Mouse (Mus musculus): Measurements from ENCODE around the gene Apeh.
A peak's percentile ranks its signal among the peaks of the same experiment; 100 is the strongest.

Apeh gene

GRCm38 (mm10) chr9:108052411-108052810 lies 42.0 kb downstream of the Apeh start:
- no peak for DNase-seq (ENCODE audit: inconsistent ontology term)

DNA sequence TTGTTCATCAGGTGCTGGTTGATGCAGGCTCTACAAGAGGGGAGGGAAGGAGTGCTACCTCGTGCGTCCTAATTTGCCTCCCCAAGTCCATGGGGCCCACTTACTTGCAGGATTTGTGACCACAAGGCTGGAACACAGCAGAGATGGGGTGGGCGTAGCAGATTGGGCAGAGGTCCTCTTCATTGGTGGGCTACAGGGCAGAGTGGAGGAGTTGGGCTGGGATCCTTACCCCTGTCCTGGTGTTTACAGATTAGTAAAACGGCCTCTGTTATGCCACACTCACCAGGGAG lies 42.5 kb downstream of the Apeh start:
- no peak for DNase-seq (ENCODE audit: inconsistent ontology term)

DNA sequence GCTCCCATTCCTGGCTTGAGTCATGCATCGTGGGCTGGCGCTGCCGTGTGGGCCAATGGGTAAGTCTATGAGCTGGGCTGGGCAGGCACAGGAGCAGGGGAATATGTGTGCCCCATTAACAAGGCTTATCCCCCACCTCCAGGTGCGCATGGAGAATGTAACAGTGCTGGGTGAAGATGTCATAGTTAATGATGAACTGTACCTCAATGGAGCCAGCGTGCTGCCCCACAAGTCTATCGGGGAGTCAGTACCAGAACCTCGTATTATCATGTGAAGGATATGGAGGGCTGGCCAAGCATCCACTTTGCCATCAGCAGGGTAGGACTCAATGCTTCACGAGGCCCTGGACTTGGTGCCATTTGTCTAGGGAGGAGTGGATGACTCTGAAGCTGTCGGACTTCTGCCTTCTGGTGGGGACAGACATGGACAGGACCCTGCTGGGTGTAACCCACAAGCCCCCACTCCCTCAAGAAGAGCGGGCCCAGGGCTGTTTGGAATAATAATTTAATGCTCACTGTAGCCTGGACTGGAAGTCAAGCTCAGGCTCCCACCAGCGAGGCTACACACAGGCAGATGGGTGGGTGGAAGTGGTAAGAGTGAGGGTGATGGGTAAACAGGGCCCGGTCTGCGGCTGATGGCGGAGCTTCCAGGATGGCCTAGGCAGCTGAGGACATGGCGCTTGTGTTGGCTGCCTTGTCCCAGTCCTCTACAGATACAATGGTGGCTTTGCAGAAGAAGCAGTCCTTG lies 43.0 kb downstream of the Apeh start:
- no peak for DNase-seq (ENCODE audit: inconsistent ontology term)

DNA sequence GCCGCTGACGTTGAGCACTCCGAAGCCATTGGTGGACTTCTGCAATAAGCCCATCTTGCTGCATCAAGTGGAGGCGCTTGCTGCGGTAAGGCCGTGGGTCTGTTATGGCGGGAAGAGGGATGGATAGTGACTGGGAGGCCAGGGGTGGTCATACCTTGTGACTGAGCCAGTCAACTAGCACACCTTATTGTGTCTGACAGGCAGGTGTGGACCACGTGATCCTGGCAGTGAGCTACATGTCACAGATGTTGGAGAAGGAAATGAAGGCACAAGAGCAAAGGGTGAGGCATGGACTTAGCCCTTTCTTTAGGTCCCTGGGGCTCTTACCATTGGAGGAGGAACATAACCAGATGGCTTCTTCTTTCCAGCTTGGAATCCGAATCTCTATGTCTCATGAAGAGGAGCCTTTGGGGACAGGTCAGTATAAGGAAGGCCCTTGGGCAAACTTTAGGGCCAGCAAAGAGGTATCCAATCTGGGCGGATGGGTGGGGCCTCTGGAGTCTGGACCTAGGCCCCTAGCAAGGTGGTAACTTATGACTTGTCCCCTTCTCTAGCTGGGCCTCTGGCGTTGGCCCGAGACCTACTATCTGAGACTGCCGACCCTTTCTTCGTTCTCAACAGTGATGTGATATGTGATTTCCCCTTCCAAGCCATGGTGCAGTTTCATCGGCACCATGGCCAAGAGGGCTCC lies 44.7 kb downstream of the Apeh start:
- no peak for DNase-seq (ENCODE audit: inconsistent ontology term)

DNA sequence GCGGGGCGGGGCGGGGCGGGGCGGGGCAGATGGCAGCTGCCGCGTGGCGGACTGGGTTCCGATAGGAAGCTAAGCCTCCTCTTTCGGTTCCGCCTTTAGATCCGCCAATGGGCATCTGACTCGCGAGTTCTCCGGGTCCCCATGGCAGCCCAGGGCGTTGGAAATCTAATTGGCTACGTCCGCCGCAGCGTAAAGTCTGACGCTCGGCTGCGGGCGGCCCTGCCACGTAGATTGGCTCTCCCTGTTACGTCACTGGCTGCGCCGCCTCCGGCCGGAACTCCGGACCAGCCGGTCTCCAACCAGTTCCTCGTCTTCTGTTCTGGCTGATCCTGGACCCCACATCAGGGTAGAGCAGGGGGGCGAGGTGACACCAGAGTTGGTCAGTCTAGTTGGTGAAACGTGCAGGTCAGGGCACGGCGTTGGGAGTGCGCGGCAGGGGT lies 45.4 kb downstream of the Apeh start, which contains the start of gene Gmppb:
Gene Gmppb, plus strand, starts transcription at position 227 of the 440 bp plus-strand sequence.
- DNase-seq (ENCODE audit: inconsistent ontology term): peak; percentile 99

DNA sequence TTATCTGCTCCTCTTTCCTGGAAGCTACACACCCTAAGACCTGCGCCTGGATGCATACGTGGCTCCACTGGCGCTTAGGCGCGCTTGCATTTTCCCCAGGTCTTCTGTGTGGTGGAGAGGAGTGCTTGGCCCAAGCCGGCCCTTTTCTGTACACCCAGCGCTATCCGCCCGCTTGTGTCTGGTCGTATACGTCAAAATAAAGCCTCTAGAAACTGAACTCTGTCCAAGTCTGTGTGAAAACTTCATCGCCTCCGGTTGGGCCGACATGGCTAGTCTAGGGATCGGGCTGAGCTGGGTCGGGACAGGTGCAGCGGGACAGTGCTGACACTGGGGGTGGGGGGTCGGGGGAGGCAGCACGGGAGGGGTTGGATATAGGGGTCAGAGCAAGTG lies 45.8 kb downstream of the Apeh start:
- no peak for DNase-seq (ENCODE audit: inconsistent ontology term)

GRCm38 (mm10) chr9:108047601-108048565 lies 46.5 kb downstream of the Apeh start:
- no peak for DNase-seq (ENCODE audit: inconsistent ontology term)

- no peak for DNase-seq (ENCODE audit: inconsistent ontology term)
Measured at GRCm38 (mm10) chr9:108046582-108046981, 47.8 kb downstream of the Apeh start.

GRCm38 (mm10) chr9:108044751-108045492 lies 49.5 kb downstream of the Apeh start:
- DNase-seq (ENCODE audit: inconsistent ontology term): no peak

All from Muller cell, postnatal 12 days (primary cell).